Mouse (Mus musculus) liver, embryonic 11.5 days (tissue): ENCODE data around the gene Klhl7. TPM values are rescaled to one million over a fixed set of nuclear protein-coding genes. Genes with fewer than 3 reads are reported as not detected.

ENCODE experiments used
- ATAC-seq: fragments of 200-750 bp; cut with Nextera tagmentation; replicated peaks from 2 replicates; pipeline ENCODE4 v1.8.0; 2017; ENCODE audit warnings: moderate number of reproducible peaks, mild to moderate bottlenecking, moderate TSS enrichment, moderate library complexity; ENCODE audit not compliant: low FRiP score
- DNase-seq: peaks from one replicate; pipeline ENCODE4 v3.0.0-alpha.2; 2017; ENCODE audit warnings: low spot score
- H3K27ac ChIP-seq: fragments of 300-500 bp; sonication (generic); 2 replicates; pipeline ENCODE4 v1.5.1; 2014; ENCODE audit warnings: mild to moderate bottlenecking, low read depth, low read length, control low read depth
- H3K27me3 ChIP-seq: fragments of 300-500 bp; sonication (generic); replicated peaks from 2 replicates; pipeline ENCODE4 v1.6.1; 2014; ENCODE audit warnings: low read length, mixed read lengths; ENCODE audit not compliant: control insufficient read depth, insufficient read depth
- H3K36me3 ChIP-seq: fragments of 300-500 bp; sonication (generic); 2 replicates; pipeline ENCODE4 v1.6.1; 2014; ENCODE audit warnings: mild to moderate bottlenecking, low read length, moderate library complexity, mixed read lengths; ENCODE audit not compliant: control insufficient read depth, insufficient read depth
- H3K4me1 ChIP-seq: fragments of 300-500 bp; sonication (generic); replicated peaks from 2 replicates; pipeline ENCODE4 v1.6.1; 2014; ENCODE audit warnings: low read length, mixed read lengths; ENCODE audit not compliant: control insufficient read depth, insufficient read depth
- H3K4me2 ChIP-seq: fragments of 300-500 bp; sonication (generic); 2 replicates; pipeline ENCODE4 v1.6.1; 2014; ENCODE audit warnings: mild to moderate bottlenecking, control low read depth, moderate library complexity
- H3K4me3 ChIP-seq: fragments of 300-500 bp; sonication (generic); 2 replicates; pipeline ENCODE4 v1.5.1; 2014; ENCODE audit warnings: low read depth, low read length, control low read depth
- H3K9ac ChIP-seq: fragments of 300-500 bp; sonication (generic); 2 replicates; pipeline ENCODE4 v1.6.1; 2014; ENCODE audit warnings: low read depth, low read length, control low read depth
- H3K9me3 ChIP-seq: fragments of 300-500 bp; sonication (generic); 2 replicates; pipeline ENCODE4 v1.6.1; 2016; ENCODE audit warnings: low read length, inconsistent platforms, mixed read lengths; ENCODE audit not compliant: control insufficient read depth
- WGBS: fragments of 180-500 bp; shearing (Covaris S2); extraction: QIAGEN DNeasy Blood & Tissue Kit; methylation state at CpG from one replicate; pipeline ENCODE4 v1.1.7; 2014; 5-methylcytosine and 5-hydroxymethylcytosine counted together
- polyA plus RNA-seq: library from polyadenylated mRNA; unstranded; fragments of >200 nt; fragmentation: Nextera tagmentation; extraction: Ambion mirVana; gene quantifications from 2 replicates; pipeline ENCODE4 v1.2.1, GENCODE M21; 2014

Gene Klhl7
- polyA plus RNA-seq, 1 experiment from 2014 or later, result 29.1 TPM

DNA sequence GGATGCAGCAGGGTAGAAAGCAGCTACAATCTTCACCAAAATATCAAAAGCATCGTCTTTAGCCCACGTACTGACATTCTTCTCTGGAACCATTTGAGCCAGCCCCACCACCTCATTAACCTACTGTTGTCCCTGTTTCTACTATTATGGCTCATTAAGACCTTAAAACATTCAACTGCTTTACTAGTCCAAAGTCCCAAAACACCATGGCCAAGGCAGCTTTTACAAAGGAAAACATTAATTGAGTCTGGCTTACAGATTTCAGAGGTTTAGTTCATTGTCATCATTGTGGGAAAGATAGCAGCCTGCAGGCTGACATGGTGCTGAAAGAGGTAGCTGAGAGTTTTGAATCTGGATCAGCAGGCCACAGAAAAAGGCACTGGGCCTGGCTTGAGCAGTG is 3.4 kb downstream of the Klhl7 start:
- no peak overlapping the region for H3K4me3 ChIP-seq

DNA sequence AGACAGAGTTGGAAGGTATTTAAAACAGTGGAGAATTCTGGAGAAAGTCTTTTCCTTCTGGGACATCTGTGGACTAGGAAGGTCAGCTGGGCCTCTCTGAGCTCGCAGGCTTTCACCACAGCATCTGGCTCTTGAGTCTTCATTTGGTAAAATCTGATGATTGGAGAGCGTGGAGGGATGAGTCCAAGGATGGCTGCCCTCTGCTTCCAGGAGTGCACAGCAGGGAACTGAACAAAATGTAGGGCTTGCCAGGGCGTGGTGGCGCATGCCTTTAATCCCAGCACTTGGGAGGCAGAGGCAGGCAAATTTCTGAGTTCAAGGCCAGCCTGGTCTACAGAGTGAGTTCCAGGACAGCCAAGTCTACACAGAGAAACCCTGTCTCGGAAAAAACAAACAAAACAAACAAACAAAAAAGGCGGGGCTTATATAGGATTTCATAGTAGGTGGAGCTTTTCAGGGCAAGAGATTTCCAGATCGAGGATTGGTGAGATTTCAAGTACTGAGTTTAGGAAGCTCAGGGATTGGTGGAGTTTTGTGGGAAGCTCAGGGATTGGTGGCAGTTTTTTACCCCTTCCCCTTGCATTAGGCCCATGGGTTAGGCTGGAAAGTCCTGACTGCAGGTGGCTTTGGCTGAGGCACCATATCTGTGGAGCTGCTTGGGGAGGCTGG is 6.8 kb downstream of the Klhl7 start:
- WGBS, result 86% methylated on average over 7 of the region's 7 CpGs
- DNase-seq, result no peak

More for the DNA sequence above, 3.4 kb downstream of the Klhl7 start:
- H3K9me3 ChIP-seq, result no peaks in the 10 kb centered on the region
- no peak for DNase-seq
- no peaks in the 10 kb centered on the region for H3K27me3 ChIP-seq
- H3K36me3 ChIP-seq, result no peaks in the 10 kb centered on the region
- WGBS, result 79% methylated on average over 2 of the region's 2 CpGs
- H3K27ac ChIP-seq, result no peak overlapping the region
- no peak overlapping the region for H3K4me2 ChIP-seq
- peaks cover 3% of the 10 kb centered on the region for H3K4me1 ChIP-seq
- H3K9ac ChIP-seq, result no peak overlapping the region
- no peak for ATAC-seq

DNA sequence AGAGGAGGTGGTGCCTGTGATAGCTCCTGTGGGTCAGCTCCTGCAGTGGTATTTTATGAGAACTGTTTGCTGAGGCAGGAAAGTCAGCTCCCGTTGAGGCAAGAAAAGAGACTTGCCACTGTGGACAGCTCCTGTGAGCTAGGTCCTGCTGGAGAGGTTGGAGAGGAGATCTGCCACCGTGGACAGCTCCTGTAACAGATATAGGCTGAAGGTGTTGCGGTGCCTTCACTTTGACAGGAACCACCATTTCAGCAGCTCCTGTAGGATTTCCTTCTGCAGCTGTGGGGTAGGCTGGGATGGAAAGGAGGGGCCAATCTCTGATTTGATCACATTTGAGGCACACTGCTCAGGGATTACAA is 7.3 kb downstream of the Klhl7 start:
- Histone ChIP-seq H3K4me2 (no peak overlapping the region), H3K9ac (no peak overlapping the region), H3K4me1 (no peaks in the 10 kb centered on the region), H3K27me3 (no peaks in the 10 kb centered on the region), H3K4me3 (no peak overlapping the region), H3K9me3 (no peaks in the 10 kb centered on the region), H3K36me3 (no peaks in the 10 kb centered on the region), H3K27ac (no peak overlapping the region)
- 65% methylated on average over 3 of the region's 3 CpGs for WGBS
- ATAC-seq, result no peak
- no peak for DNase-seq

More for the DNA sequence above, 6.8 kb downstream of the Klhl7 start:
- Histone ChIP-seq H3K4me2 (no peak overlapping the region), H3K4me3 (no peak overlapping the region), H3K27ac (no peak overlapping the region), H3K36me3 (no peaks in the 10 kb centered on the region), H3K27me3 (no peaks in the 10 kb centered on the region), H3K9ac (no peak overlapping the region), H3K4me1 (no peaks in the 10 kb centered on the region), H3K9me3 (no peaks in the 10 kb centered on the region)
- no peak for ATAC-seq

DNA sequence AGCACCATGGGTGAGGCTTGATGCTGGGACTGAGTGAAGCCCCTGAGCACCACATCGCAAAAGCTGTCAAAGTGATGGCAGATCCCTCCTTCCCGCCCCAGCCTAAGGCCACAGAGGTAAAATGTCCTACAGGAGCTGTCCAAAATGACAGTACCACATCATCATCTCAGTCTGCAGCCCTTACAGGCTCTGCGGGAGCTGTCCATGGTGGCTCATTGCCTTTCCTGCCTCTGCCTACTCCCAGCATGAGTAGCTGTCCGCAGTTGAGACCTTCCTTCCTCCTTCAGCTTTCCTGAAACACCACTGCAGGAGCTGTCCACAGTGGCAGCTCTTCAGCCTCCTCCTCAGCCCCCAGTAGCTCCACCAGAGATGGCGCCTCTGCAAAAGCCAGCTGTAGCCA is 9.7 kb downstream of the Klhl7 start:
- DNase-seq (peak; percentile 41), ATAC-seq (0 out of 2 replicates have a peak, but pooled peaks have one; percentile 18)
- Histone ChIP-seq H3K4me2 (no peak overlapping the region), H3K36me3 (no peaks in the 10 kb centered on the region), H3K27me3 (no peaks in the 10 kb centered on the region), H3K4me3 (no peak overlapping the region), H3K9ac (no peak overlapping the region), H3K27ac (no peak overlapping the region), H3K4me1 (no peaks in the 10 kb centered on the region), H3K9me3 (no peaks in the 10 kb centered on the region)
- WGBS, result 75% methylated on average over 5 of the region's 5 CpGs

DNA sequence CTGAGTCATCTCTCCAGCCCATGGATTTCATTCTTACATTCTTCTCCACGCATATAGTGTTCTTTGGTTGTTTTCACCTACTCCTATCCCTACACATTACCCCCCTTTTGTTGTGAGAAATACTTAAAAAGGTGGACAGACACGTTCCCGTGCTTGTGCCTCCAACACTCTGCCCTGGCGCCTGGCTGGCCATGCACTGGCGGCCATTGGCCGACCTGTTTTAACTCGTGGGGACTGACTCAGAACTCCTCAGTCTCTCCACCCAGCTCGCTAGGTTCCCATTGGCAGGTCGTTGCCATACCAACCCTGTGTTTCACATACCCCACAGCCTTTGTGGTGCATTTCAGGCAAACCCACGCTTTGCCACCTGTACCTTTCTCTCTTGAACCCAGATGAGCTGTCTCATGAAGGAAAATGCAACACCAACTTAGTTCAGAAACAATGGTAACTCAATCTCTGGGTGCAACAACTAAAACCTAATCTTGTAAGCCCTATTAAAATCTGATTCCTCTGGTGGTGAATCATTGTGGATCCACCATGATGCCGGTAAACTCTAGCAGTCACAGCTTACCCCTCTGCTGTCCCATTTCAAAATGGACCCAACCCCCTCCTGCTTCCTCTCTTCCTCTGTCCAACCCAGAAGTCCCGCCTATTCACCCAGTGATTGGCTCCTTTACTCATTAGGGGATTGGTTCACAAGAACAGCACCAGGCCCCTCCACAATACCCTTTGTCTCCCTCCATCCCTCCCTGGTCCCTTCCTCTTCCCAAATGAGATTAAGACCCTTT is 11.9 kb downstream of the Klhl7 start:
- no peak overlapping the region for H3K27ac ChIP-seq
- no peak overlapping the region for H3K9ac ChIP-seq
- H3K36me3 ChIP-seq, result no peaks in the 10 kb centered on the region
- H3K27me3 ChIP-seq, result no peaks in the 10 kb centered on the region
- ATAC-seq, result no peak
- H3K4me3 ChIP-seq, result no peak overlapping the region
- no peaks in the 10 kb centered on the region for H3K9me3 ChIP-seq
- DNase-seq, result no peak
- 82% methylated on average over 12 of the region's 12 CpGs for WGBS
- H3K4me2 ChIP-seq, result no peak overlapping the region
- no peaks in the 10 kb centered on the region for H3K4me1 ChIP-seq

DNA sequence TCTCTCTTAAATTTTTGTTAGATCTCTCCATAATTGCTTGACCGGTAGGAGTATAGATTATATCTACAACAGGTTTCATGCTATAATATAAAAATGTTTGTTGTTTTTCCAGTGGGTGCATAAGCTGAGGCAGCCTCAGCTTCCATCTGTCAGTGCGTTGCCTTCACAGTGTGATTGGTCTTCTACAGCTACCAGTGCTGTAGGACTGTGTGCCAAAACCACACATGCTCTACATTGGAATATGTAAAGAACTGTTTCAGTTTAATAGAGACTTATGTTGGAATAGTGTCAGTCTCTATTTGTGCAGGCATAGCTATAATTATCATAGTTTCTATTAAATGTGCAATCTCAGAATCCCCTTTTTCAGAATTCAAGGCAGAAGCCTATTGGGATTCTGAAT is 21.8 kb downstream of the Klhl7 start:
- H3K27ac ChIP-seq, result no peak overlapping the region
- no peaks in the 10 kb centered on the region for H3K4me1 ChIP-seq
- DNase-seq (no peak), ATAC-seq (no peak)
- no peak overlapping the region for H3K9ac ChIP-seq
- H3K9me3 ChIP-seq, result no peaks in the 10 kb centered on the region
- H3K4me3 ChIP-seq, result no peak overlapping the region
- no peak overlapping the region for H3K4me2 ChIP-seq
- WGBS, result 94% methylated on average over 2 of the region's 2 CpGs
- no peaks in the 10 kb centered on the region for H3K36me3 ChIP-seq
- H3K27me3 ChIP-seq, result no peaks in the 10 kb centered on the region

DNA sequence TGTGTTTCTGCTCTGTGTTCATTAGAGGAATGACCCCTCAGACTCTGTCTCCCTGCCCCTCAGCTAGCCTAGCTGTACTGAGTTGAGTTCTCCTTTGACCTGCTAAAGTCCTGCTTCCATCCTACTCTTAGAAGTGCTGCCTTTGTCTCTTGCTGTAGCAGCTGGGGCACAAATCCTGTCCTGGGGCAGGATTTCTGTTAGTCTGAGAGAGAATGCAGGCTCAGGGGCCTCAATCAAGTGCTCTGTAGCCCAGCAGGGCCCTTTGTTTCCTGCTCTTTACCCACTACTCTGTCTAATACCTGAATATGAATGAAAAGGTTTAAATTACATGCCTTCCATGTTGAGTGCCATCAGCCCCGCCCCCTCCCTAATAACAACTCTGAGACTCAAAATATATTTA is 23.8 kb downstream of the Klhl7 start:
- Histone ChIP-seq H3K4me3 (no peak overlapping the region), H3K4me1 (no peaks in the 10 kb centered on the region), H3K9me3 (no peaks in the 10 kb centered on the region), H3K27me3 (no peaks in the 10 kb centered on the region), H3K4me2 (no peak overlapping the region), H3K9ac (no peak overlapping the region), H3K36me3 (no peaks in the 10 kb centered on the region), H3K27ac (no peak overlapping the region)
- ATAC-seq (no peak), DNase-seq (no peak)
- WGBS, result 96% methylated on average over 1 of the region's 1 CpGs

DNA sequence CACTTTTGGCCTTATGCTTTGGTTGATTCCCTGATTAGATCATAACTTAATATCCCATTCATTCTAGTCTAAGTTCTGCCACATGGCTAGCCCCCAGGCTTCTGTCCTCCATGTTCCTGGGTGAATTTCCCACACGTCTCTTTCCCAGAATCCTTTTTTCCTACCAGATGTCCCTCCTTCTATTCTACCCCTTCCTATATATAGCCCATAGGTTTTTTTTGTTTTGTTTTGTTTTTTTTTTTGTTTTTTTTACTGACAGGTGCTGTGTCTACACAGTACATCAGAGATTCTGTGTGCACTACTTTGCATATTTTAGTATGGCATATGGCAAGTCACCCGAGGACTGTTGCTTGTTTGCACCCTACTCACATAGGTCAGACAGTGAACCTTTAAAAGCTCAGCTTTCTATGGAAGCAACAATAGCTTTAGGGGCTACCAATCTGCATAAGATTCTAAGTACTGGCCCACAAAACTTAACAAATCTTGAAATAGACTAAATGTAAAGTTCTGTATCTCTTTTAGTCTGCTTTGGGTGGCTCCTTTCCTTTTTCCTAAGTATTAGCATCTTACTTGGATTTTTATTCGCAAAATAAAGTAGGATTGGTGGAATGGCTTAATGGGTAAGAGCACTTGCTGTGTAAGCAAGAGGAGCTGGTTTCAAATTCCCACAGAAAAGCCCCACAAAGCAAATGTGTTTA is 24.3 kb downstream of the Klhl7 start:
- 82% methylated on average over 3 of the region's 3 CpGs for WGBS
- ATAC-seq (no peak), DNase-seq (no peak)
- Histone ChIP-seq H3K36me3 (no peaks in the 10 kb centered on the region), H3K9ac (no peak overlapping the region), H3K9me3 (no peaks in the 10 kb centered on the region), H3K4me1 (no peaks in the 10 kb centered on the region), H3K27me3 (no peaks in the 10 kb centered on the region), H3K4me2 (no peak overlapping the region), H3K27ac (no peak overlapping the region), H3K4me3 (no peak overlapping the region)
